Mouse (Mus musculus) thymus, postnatal 0 days (tissue): ENCODE data around the gene Tspan32. TPM values are rescaled to one million over a fixed set of nuclear protein-coding genes. Genes with fewer than 3 reads are reported as not detected.
A peak's percentile ranks its signal among the peaks of the same experiment; 100 is the strongest.

Source experiments
- DNase-seq: peaks from one replicate; pipeline ENCODE4 v3.0.0-alpha.2; 2015; ENCODE audit warnings: low spot score
- polyA plus RNA-seq: library from polyadenylated mRNA; unstranded; fragments of >200 nt; fragmentation: Nextera tagmentation; extraction: Ambion mirVana; gene quantifications from 2 replicates; pipeline ENCODE4 v1.2.1, GENCODE M21; 2015

Tspan32 gene
- polyA plus RNA-seq, 1 experiment from 2014 or later = 58.2 TPM

GRCm38 (mm10) chr7:143007599-143008369, 2.9 kb downstream of the Tspan32 start:
- peak; percentile 91 for DNase-seq

- peak; percentile 81 for DNase-seq
These were observed 3.6 kb downstream of the Tspan32 start for GRCm38 (mm10) chr7:143008370-143008926.

- DNase-seq = no peak
These were observed 4.3 kb downstream of the Tspan32 start for GRCm38 (mm10) chr7:143008996-143009665.

GRCm38 (mm10) chr7:143009996-143010395, 5.2 kb downstream of the Tspan32 start:
- peak; percentile 50 for DNase-seq

GRCm38 (mm10) chr7:143011226-143011625, 6.4 kb downstream of the Tspan32 start:
- DNase-seq = no peak

- no peak for DNase-seq
These were observed 7.5 kb downstream of the Tspan32 start for GRCm38 (mm10) chr7:143012230-143012875.

- no peak for DNase-seq
These were observed 8.8 kb downstream of the Tspan32 start for GRCm38 (mm10) chr7:143013420-143014178.

- no peak for DNase-seq
These were observed 10.2 kb downstream of the Tspan32 start for GRCm38 (mm10) chr7:143014862-143015659.

GRCm38 (mm10) chr7:143015755-143016423, 11.0 kb downstream of the Tspan32 start:
- no peak for DNase-seq

- no peak for DNase-seq
These were observed 11.7 kb downstream of the Tspan32 start for GRCm38 (mm10) chr7:143016424-143017142.

- DNase-seq = no peak
These were observed 12.3 kb downstream of the Tspan32 start for GRCm38 (mm10) chr7:143017181-143017580.

GRCm38 (mm10) chr7:143020040-143020439, 15.2 kb downstream of the Tspan32 start:
- DNase-seq = no peak

- DNase-seq = no peak
These were observed 15.9 kb downstream of the Tspan32 start for GRCm38 (mm10) chr7:143020764-143021163.

GRCm38 (mm10) chr7:143021356-143022164, 16.7 kb downstream of the Tspan32 start:
- no peak for DNase-seq

- DNase-seq = no peak
These were observed 18.7 kb downstream of the Tspan32 start for GRCm38 (mm10) chr7:143023499-143023898.

GRCm38 (mm10) chr7:143024293-143024692, 19.4 kb downstream of the Tspan32 start:
- DNase-seq = no peak

- DNase-seq = no peak
These were observed 20.6 kb downstream of the Tspan32 start for GRCm38 (mm10) chr7:143025496-143025895.

- DNase-seq = no peak
These were observed 22.4 kb downstream of the Tspan32 start for GRCm38 (mm10) chr7:143027196-143027595.
